Mouse (Mus musculus): ENCODE measurements around the gene Daam1.

DNA sequence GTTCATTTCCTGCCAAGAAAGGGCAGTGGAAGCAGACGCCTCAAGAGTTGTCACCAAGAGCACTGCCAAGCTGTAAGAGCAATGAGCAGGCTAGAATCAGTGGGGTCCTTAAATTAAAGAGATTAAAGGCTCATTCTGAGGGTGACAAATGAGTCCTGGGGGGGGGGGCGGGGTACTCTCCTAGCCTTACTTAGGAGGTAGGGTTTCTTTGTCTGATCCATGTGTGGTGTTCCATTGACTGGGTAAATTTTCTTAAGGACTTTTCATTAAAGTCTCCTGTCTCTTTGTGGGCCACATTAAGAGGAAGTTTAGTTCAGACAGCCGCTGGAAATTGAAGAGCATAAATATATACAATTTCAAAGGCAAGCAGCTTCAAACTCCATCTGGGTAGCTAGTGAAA, 138.1 kb downstream of the Daam1 start:
- TF ChIP-seq CTCF (IDR thresholded peaks at IDR 0.05; ENCODE audit: insufficient read depth, low read length) (no peak), POLR2A (IDR thresholded peaks at IDR 0.05; ENCODE audit: borderline replicate concordance, extremely low read depth, low read depth, low read length) (no peak)
